Mouse (Mus musculus) ovary, postnatal 14 days (tissue): ENCODE results near the gene Olfr923.
"Not testable (repeated sequence)": the region's sequence is repeated elsewhere in the genome, so short reads cannot be mapped to it uniquely, and the experiment has no call there.

Source experiments
- DNase-seq: peaks from one replicate; pipeline ENCODE4 v3.0.0; 2022; ENCODE audit warnings: low spot score

The Olfr923 gene

GRCm38 (mm10) chr9:38826245-38826644, at the start of gene Olfr923:
Gene Olfr923, plus strand, starts transcription at chr9:38826545.
- DNase-seq, result no peak

GRCm38 (mm10) chr9:38792689-38793088, 33.7 kb upstream of the Olfr923 start:
- DNase-seq, result no peak

- no peak for DNase-seq
Measured at GRCm38 (mm10) chr9:38805696-38806095, 20.6 kb upstream of the Olfr923 start.

- no peak for DNase-seq
Measured at GRCm38 (mm10) chr9:38814314-38814713, 12.0 kb upstream of the Olfr923 start, which contains the start of gene Olfr922. Gene Olfr922, plus strand, starts transcription at chr9:38814614.

- DNase-seq, result no peak
Measured at GRCm38 (mm10) chr9:38815458-38815986, 10.8 kb upstream of the Olfr923 start.

- no peak for DNase-seq
Measured at GRCm38 (mm10) chr9:38833027-38833426, 6.7 kb downstream of the Olfr923 start.

GRCm38 (mm10) chr9:38844149-38844548, 17.8 kb downstream of the Olfr923 start, which contains the start of gene Olfr924:
Gene Olfr924, plus strand, starts transcription at chr9:38844449.
- DNase-seq, result no peak

- no peak for DNase-seq
Measured at GRCm38 (mm10) chr9:38854760-38855159, 28.4 kb downstream of the Olfr923 start, which contains the start of gene Olfr26. Gene Olfr26, plus strand, starts transcription at chr9:38855060.

GRCm38 (mm10) chr9:38874880-38875279, 48.5 kb downstream of the Olfr923 start:
- DNase-seq, result not testable (repeated sequence)

GRCm38 (mm10) chr9:38876826-38877225, 50.5 kb downstream of the Olfr923 start, which contains the start of gene Olfr926:
Gene Olfr926, plus strand, starts transcription at chr9:38877126.
- no peak for DNase-seq
